Mouse (Mus musculus) hindbrain, embryonic 10.5 days (tissue): ENCODE results near the gene Atg4c. TPM values are rescaled to one million over a fixed set of nuclear protein-coding genes. Genes with fewer than 3 reads are reported as not detected.

ENCODE experiments used
- DNase-seq: peaks from one replicate; pipeline ENCODE4 v3.0.0-alpha.2; 2017; ENCODE audit warnings: low spot score
- H3K27ac ChIP-seq: fragments of 300-500 bp; sonication (generic); 2 replicates; pipeline ENCODE4 v1.5.1; 2016; ENCODE audit warnings: mild to moderate bottlenecking, moderate library complexity
- H3K27me3 ChIP-seq: fragments of 300-500 bp; sonication (generic); 2 replicates; pipeline ENCODE4 v1.6.1; 2016; ENCODE audit warnings: mild to moderate bottlenecking; ENCODE audit not compliant: poor library complexity, insufficient read depth, severe bottlenecking
- H3K36me3 ChIP-seq: fragments of 300-500 bp; sonication (generic); 2 replicates; pipeline ENCODE4 v1.6.1; 2016; ENCODE audit warnings: mild to moderate bottlenecking, moderate library complexity
- H3K4me1 ChIP-seq: fragments of 300-500 bp; sonication (generic); replicated peaks from 2 replicates; pipeline ENCODE4 v1.6.1; 2016; ENCODE audit warnings: mild to moderate bottlenecking
- H3K4me3 ChIP-seq: fragments of 300-500 bp; sonication (generic); 2 replicates; pipeline ENCODE4 v1.5.1; 2016; ENCODE audit warnings: mild to moderate bottlenecking, moderate library complexity
- H3K9me3 ChIP-seq: fragments of 300-500 bp; sonication (generic); 2 replicates; pipeline ENCODE4 v1.6.1; 2016; ENCODE audit warnings: mild to moderate bottlenecking, moderate library complexity
- WGBS: fragments of 180-500 bp; shearing (Covaris S2); methylation state at CpG from one replicate; pipeline ENCODE4 v1.1.7; 2016; 5-methylcytosine and 5-hydroxymethylcytosine counted together
- polyA plus RNA-seq: library from polyadenylated mRNA; unstranded; fragments of >200 nt; fragmentation: Nextera tagmentation; extraction: Ambion mirVana; gene quantifications from 2 replicates; pipeline ENCODE4 v1.2.1, GENCODE M21; 2016

Gene Atg4c
- polyA plus RNA-seq, 1 experiment from 2014 or later, result 13.0 TPM

DNA sequence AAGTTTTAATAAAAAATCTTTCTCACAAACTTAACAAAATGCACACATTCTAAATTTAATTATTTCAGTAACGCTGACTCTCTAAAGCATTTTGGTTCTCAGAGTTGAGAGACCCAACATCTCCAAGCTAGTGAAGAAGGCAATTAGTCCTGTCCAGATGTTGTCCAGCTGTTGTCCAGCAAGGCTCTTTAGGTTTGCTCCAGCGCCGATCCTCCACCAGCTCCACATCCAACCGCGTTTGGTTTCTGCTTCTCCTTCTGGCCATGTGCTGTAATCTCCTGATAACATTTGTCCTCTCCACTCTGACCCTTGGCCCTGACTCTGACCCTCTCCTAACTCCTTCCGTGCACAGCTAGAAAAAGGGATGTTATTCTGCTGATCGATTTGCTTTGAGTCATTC is 16.9 kb upstream of the Atg4c start:
- Histone ChIP-seq H3K4me3 (no peak overlapping the region), H3K9me3 (no peaks in the 10 kb centered on the region), H3K27me3 (0 out of 2 replicates have a peak, but pooled peaks cover 4% of the 10 kb centered on the region), H3K36me3 (no peaks in the 10 kb centered on the region), H3K27ac (no peak overlapping the region), H3K4me1 (peaks cover 19% of the 10 kb centered on the region; the same call in 1 of the 2 replicates)
- DNase-seq, result no peak
- WGBS, result 76% methylated on average over 7 of the region's 7 CpGs

DNA sequence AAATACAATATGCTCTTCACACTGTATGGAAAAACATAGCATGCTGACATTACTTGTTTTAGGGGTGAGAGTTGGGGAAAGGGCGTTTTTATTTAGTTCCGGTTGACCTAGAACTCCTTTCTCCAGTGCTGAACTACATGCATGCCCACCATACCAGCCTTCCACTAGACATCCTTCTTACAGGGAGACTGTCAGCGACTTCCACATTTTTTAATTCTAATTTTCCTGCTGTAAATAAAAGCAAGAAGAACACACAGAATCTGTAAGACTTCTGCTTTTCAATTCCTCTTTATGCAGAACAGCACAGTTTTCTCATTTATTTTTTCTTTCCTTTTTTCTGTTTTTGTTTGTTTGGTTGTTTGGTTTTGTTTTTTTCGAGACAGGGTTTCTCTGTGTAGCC is 16.5 kb upstream of the Atg4c start:
- H3K27ac ChIP-seq, result no peak overlapping the region
- 0 out of 2 replicates have a peak, but pooled peaks cover 4% of the 10 kb centered on the region for H3K27me3 ChIP-seq
- WGBS, result 90% methylated on average over 4 of the region's 4 CpGs
- no peak for DNase-seq
- peaks cover 19% of the 10 kb centered on the region; the same call in 1 of the 2 replicates for H3K4me1 ChIP-seq
- H3K9me3 ChIP-seq, result no peaks in the 10 kb centered on the region
- no peak overlapping the region for H3K4me3 ChIP-seq
- no peaks in the 10 kb centered on the region for H3K36me3 ChIP-seq

DNA sequence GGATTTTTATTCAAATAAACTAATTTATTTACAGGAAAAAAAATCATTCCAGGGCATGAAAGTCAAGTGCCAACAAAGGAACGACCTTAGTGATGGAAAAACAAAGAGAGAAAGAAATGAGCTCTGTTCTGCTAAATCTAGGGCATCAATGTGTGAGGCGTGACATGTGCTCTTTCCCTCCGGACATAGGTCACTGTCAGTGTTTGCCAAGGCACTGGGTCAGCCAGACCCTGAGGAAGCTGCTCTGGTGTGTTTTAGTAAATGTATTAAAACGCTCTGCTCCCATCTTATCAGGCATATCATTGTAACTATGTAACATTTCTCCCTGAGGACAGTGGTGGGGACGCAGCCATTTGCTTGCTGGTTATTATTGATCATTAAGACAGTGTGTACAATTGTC is 14.9 kb upstream of the Atg4c start:
- Histone ChIP-seq H3K36me3 (no peaks in the 10 kb centered on the region), H3K9me3 (no peaks in the 10 kb centered on the region), H3K4me3 (no peak overlapping the region), H3K4me1 (peaks cover 19% of the 10 kb centered on the region; the same call in 1 of the 2 replicates), H3K27me3 (0 out of 2 replicates have a peak, but pooled peaks cover 4% of the 10 kb centered on the region), H3K27ac (no peak overlapping the region)
- no peak for DNase-seq
- WGBS, result 65% methylated on average over 5 of the region's 5 CpGs

GRCm38 (mm10) chr4:99179446-99180120 is 14.2 kb upstream of the Atg4c start:
- WGBS, result 71% methylated on average over 21 of the region's 21 CpGs
- Histone ChIP-seq H3K9me3 (no peaks in the 10 kb centered on the region), H3K36me3 (no peaks in the 10 kb centered on the region), H3K27ac (no peak overlapping the region), H3K4me1 (peaks cover 19% of the 10 kb centered on the region; the same call in 1 of the 2 replicates), H3K4me3 (no peak overlapping the region), H3K27me3 (0 out of 2 replicates have a peak, but pooled peaks cover 4% of the 10 kb centered on the region)
- no peak for DNase-seq

GRCm38 (mm10) chr4:99180921-99181320 is 12.8 kb upstream of the Atg4c start:
- no peak overlapping the region for H3K27ac ChIP-seq
- H3K27me3 ChIP-seq, result 0 out of 2 replicates have a peak, but pooled peaks cover 4% of the 10 kb centered on the region
- H3K36me3 ChIP-seq, result no peaks in the 10 kb centered on the region
- H3K4me3 ChIP-seq, result no peak overlapping the region
- no peak for DNase-seq
- peaks cover 19% of the 10 kb centered on the region; the same call in 1 of the 2 replicates for H3K4me1 ChIP-seq
- H3K9me3 ChIP-seq, result no peaks in the 10 kb centered on the region
- WGBS, result 86% methylated on average over 5 of the region's 5 CpGs

DNA sequence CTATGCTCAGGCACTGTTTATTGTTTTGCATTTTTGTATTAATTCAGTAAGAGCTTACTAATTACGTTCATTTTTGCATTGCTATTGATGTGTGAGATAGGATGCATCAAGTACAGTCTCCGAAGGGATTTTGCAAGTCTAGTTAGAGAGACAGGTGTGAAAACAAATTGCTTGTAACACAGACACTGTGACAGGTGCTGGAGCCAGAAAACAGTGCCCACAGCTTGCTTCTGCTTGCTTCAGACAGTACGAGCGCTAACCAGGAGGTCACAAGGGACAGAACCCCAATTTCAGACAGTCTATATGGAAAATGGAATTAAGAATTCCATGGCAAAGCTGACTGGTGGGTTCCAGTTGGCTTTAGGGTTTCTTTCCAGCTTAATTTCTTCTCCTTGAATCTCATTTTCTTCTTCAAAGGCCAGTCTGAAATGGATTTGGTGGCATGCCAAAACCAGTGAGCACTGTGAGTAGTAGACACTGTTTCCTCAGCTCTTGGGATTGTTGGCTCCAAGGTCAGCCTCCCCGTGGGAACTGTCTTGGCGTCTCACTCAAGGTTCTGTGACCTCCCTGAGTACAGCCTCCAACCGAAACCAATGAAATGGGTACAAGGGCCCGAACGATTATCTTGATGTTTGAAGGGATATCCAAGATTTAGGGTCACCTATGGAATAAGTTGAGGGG is 11.9 kb upstream of the Atg4c start:
- Histone ChIP-seq H3K36me3 (no peaks in the 10 kb centered on the region), H3K27ac (no peak overlapping the region), H3K9me3 (no peaks in the 10 kb centered on the region), H3K4me3 (no peak overlapping the region), H3K4me1 (peaks cover 19% of the 10 kb centered on the region; the same call in 1 of the 2 replicates), H3K27me3 (0 out of 2 replicates have a peak, but pooled peaks cover 4% of the 10 kb centered on the region)
- DNase-seq, result no peak
- 79% methylated on average over 9 of the region's 9 CpGs for WGBS

DNA sequence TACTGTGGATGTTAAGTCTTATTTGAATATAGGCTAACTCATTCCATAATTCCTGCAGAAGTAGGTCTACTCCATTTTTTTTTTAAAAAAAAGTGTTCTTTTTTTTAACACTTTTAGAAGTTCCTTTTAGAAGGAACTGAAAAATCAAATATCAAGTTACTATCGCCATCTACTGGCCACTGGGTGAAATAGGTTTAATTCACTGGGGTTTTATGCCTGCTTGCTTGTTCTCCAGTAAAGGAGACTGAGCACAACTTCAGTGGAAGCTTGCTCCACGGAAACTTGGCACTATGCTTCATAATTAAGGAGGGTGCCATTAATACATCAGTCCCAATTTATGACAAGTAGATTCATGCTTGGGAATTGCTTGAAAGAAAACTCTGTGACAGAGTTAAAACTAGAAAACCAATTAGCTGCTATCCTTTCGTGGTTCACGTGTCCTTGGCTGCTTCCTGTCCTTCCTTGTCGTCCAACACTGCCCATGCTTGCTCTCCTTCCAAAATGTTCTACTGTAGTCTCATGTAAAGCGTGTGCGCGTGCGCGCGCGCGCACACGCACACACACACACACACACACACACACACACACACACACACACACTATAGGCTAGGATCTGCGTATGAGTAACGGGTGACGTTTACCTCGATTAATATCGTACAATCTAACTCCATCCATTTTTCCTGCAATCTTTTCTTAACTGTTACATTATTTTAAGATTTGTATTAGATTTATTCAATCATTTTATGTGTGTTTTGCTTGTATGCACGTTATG is 10.9 kb upstream of the Atg4c start:
- 78% methylated on average over 20 of the region's 20 CpGs for WGBS
- no peaks in the 10 kb centered on the region for H3K36me3 ChIP-seq
- peaks cover 19% of the 10 kb centered on the region; the same call in 1 of the 2 replicates for H3K4me1 ChIP-seq
- H3K27ac ChIP-seq, result no peak overlapping the region
- no peak for DNase-seq
- no peak overlapping the region for H3K4me3 ChIP-seq
- H3K27me3 ChIP-seq, result 0 out of 2 replicates have a peak, but pooled peaks cover 4% of the 10 kb centered on the region
- H3K9me3 ChIP-seq, result no peaks in the 10 kb centered on the region

DNA sequence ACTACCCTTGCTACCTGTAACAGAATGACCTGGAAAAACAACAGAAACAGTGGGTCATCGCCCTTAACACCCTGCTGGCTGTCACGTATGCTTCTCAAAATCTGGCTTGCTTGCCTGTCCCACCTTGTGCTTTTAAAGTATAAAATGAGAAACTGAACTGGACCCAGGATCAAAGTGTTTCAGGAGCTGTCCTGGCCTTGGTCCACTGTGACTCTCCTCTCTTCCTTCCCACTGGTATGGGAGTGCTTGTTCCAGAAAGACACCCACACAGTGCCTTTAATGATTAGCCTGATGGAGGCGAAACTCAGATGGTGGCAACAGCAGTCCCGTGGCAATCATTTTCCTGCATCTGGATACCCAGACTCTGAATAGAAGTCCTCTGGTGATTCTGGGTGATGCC is 9.1 kb upstream of the Atg4c start:
- WGBS, result 68% methylated on average over 4 of the region's 4 CpGs
- no peak overlapping the region for H3K4me3 ChIP-seq
- no peak overlapping the region for H3K27ac ChIP-seq
- H3K4me1 ChIP-seq, result peaks cover 7% of the 10 kb centered on the region; the same call in 1 of the 2 replicates
- H3K27me3 ChIP-seq, result 0 out of 2 replicates have a peak, but pooled peaks cover 4% of the 10 kb centered on the region
- H3K9me3 ChIP-seq, result no peaks in the 10 kb centered on the region
- no peak for DNase-seq
- no peaks in the 10 kb centered on the region for H3K36me3 ChIP-seq

- no peak overlapping the region for H3K4me3 ChIP-seq
- 81% methylated on average over 4 of the region's 4 CpGs for WGBS
- H3K9me3 ChIP-seq, result no peaks in the 10 kb centered on the region
- no peaks in the 10 kb centered on the region for H3K36me3 ChIP-seq
- peaks cover 1% of the 10 kb centered on the region; the same call in 1 of the 2 replicates for H3K4me1 ChIP-seq
- DNase-seq, result no peak
- no peak overlapping the region for H3K27ac ChIP-seq
- H3K27me3 ChIP-seq, result 0 out of 2 replicates have a peak, but pooled peaks cover 1% of the 10 kb centered on the region
Observed at GRCm38 (mm10) chr4:99185305-99185704, 8.4 kb upstream of the Atg4c start.

DNA sequence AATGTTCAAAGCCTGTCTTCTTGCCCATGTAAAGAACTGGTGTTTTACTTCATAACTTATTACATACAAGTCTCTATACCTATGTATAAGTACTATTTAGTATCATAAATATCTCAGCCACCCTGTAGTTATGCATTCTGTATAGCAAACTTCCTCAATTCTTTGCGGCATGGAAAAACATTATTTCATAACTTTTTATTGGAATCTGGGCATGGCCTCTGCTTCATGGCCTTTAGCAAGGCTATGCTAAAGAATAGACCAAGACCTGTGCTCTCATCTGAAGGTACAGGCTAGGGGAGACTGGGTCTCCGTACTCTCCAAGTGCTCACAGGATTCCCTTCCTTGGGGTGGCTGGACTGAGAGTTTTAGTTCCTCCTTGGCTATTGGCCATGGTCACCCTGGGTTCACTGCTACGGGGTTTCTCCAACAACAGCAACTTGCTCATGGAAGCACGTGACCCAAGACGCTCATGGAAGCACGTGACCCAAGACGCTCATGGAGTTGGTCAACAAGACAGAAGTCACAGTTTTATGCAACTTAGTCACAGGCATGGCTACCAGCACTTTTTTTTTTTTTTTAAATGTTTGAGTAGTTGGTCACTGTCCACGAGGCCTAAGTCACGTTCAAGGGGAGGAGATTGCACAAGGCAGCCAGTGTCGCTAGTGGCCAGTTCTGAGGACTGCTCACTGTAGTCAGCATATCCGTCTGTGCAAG is 7.2 kb upstream of the Atg4c start:
- Histone ChIP-seq H3K36me3 (no peaks in the 10 kb centered on the region), H3K27me3 (no peaks in the 10 kb centered on the region), H3K9me3 (no peaks in the 10 kb centered on the region), H3K4me3 (no peak overlapping the region), H3K27ac (no peak overlapping the region), H3K4me1 (no peaks in the 10 kb centered on the region)
- 94% methylated on average over 11 of the region's 11 CpGs for WGBS
- no peak for DNase-seq

GRCm38 (mm10) chr4:99192640-99193039 is 1.1 kb upstream of the Atg4c start:
- Histone ChIP-seq H3K36me3 (no peaks in the 10 kb centered on the region), H3K4me3 (no peak overlapping the region), H3K4me1 (peaks cover 16% of the 10 kb centered on the region; the same call in 1 of the 2 replicates), H3K27ac (no peak overlapping the region), H3K27me3 (no peaks in the 10 kb centered on the region), H3K9me3 (no peaks in the 10 kb centered on the region)
- WGBS, result 84% methylated on average over 1 of the region's 1 CpGs
- no peak for DNase-seq

- 62% methylated on average over 6 of the region's 6 CpGs for WGBS
- DNase-seq, result no peak
- H3K4me3 ChIP-seq, result peak overlapping the region; percentile 81
- no peaks in the 10 kb centered on the region for H3K36me3 ChIP-seq
- no peaks in the 10 kb centered on the region for H3K27me3 ChIP-seq
- H3K9me3 ChIP-seq, result no peaks in the 10 kb centered on the region
- peak overlapping the region; percentile 97; the same call in 1 of the 2 replicates for H3K27ac ChIP-seq
- peaks cover 16% of the 10 kb centered on the region; the same call in 1 of the 2 replicates for H3K4me1 ChIP-seq
Observed at GRCm38 (mm10) chr4:99193214-99193613, 520 bp upstream of the Atg4c start.
